Mouse (Mus musculus): Measurements from ENCODE around the gene Lrmda. TPM values are rescaled to one million over a fixed set of nuclear protein-coding genes. Genes with fewer than 3 reads are reported as not detected.

Gene Lrmda
- total RNA-seq, 2 experiments from 2014 or later, result 1.5 to 2.4 TPM

- DNase-seq, result no peak
These were observed 643.0 kb downstream of the Lrmda start for GRCm38 (mm10) chr14:22662496-22662895.

GRCm38 (mm10) chr14:22666437-22666836 is 646.9 kb downstream of the Lrmda start:
- DNase-seq, result peak in 1 of 2 experiments; percentile 11

- DNase-seq, result no peak
These were observed 648.8 kb downstream of the Lrmda start for GRCm38 (mm10) chr14:22668302-22668701.

- no peak for DNase-seq
These were observed 649.2 kb downstream of the Lrmda start for GRCm38 (mm10) chr14:22668711-22669110.

- no peak for DNase-seq
These were observed 654.1 kb downstream of the Lrmda start for GRCm38 (mm10) chr14:22673581-22673980.

- no peak for DNase-seq
These were observed 659.6 kb downstream of the Lrmda start for GRCm38 (mm10) chr14:22679008-22679704.

GRCm38 (mm10) chr14:22679705-22680643 is 660.5 kb downstream of the Lrmda start:
- no peak for DNase-seq

GRCm38 (mm10) chr14:22686886-22687285 is 667.4 kb downstream of the Lrmda start:
- DNase-seq, result peak; percentile 22 to 30

GRCm38 (mm10) chr14:22688399-22688798 is 668.9 kb downstream of the Lrmda start:
- no peak for DNase-seq

- peak in 1 of 2 experiments; percentile 5 for DNase-seq
These were observed 675.9 kb downstream of the Lrmda start for GRCm38 (mm10) chr14:22695448-22695847.

- no peak for DNase-seq
These were observed 676.4 kb downstream of the Lrmda start for GRCm38 (mm10) chr14:22695931-22696365.

- no peak for DNase-seq
These were observed 680.7 kb downstream of the Lrmda start for GRCm38 (mm10) chr14:22700236-22700635.

GRCm38 (mm10) chr14:22700690-22701089 is 681.2 kb downstream of the Lrmda start:
- DNase-seq, result no peak

GRCm38 (mm10) chr14:22707958-22708701 is 688.6 kb downstream of the Lrmda start:
- no peak for DNase-seq

GRCm38 (mm10) chr14:22710071-22710661 is 690.7 kb downstream of the Lrmda start:
- DNase-seq, result no peak

GRCm38 (mm10) chr14:22712388-22712787 is 692.9 kb downstream of the Lrmda start:
- DNase-seq, result no peak

GRCm38 (mm10) chr14:22715581-22716378 is 696.3 kb downstream of the Lrmda start:
- no peak for DNase-seq

GRCm38 (mm10) chr14:22719968-22720367 is 700.5 kb downstream of the Lrmda start:
- DNase-seq, result no peak

- no peak for DNase-seq
These were observed 702.3 kb downstream of the Lrmda start for GRCm38 (mm10) chr14:22721845-22722244.

- no peak for DNase-seq
These were observed 708.0 kb downstream of the Lrmda start for GRCm38 (mm10) chr14:22727548-22727947.

GRCm38 (mm10) chr14:22728611-22729223 is 709.2 kb downstream of the Lrmda start:
- no peak for DNase-seq

Measured in heart, adult 18-20 months (tissue).